Mouse (Mus musculus) thymus, adult 2 months (tissue): ENCODE measurements at regions not wholly inside any gene's neighbourhood (a gene's known extent, or its start where the extent isn't known, plus 50 kb on each side); places are given as distances from the start of the nearest gene placed in this dataset.

Experiments
- DNase-seq: peaks from one replicate; pipeline ENCODE4 v3.0.0; 2021
- H3K27ac ChIP-seq: fragments of 200-500 bp; 2 replicates; pipeline ENCODE4 v1.5.1; 2012; ENCODE audit warnings: low read length, control low read depth; ENCODE audit not compliant: control insufficient read depth, insufficient read depth
- H3K27me3 ChIP-seq: fragments of 200-500 bp; 2 replicates; pipeline ENCODE4 v1.6.1; 2012; ENCODE audit warnings: mild to moderate bottlenecking, low read length, moderate library complexity, mixed read lengths; ENCODE audit not compliant: control insufficient read depth, insufficient read depth
- H3K36me3 ChIP-seq: fragments of 200-500 bp; 2 replicates; pipeline ENCODE4 v1.6.1; 2012; ENCODE audit warnings: mild to moderate bottlenecking, low read length, moderate library complexity; ENCODE audit not compliant: control insufficient read depth, insufficient read depth
- H3K4me1 ChIP-seq: fragments of 200-500 bp; replicated peaks from 2 replicates; pipeline ENCODE4 v1.6.1; 2012; ENCODE audit warnings: low read length; ENCODE audit not compliant: control insufficient read depth, insufficient read depth
- H3K4me3 ChIP-seq: fragments of 200-500 bp; 2 replicates; pipeline ENCODE4 v1.5.1; 2012; ENCODE audit warnings: mild to moderate bottlenecking, low read length, control low read depth, moderate library complexity; ENCODE audit not compliant: control insufficient read depth, insufficient read depth
- CTCF ChIP-seq: fragments of 200-500 bp; IDR thresholded peaks from 2 replicates; pipeline ENCODE4 v1.5.1; 2012; ENCODE audit warnings: mild to moderate bottlenecking, control low read depth, low read length, moderate library complexity, borderline replicate concordance; ENCODE audit not compliant: control insufficient read depth, poor library complexity, insufficient read depth; ENCODE audit errors: extremely low read depth
- POLR2A ChIP-seq: fragments of 200-500 bp; IDR thresholded peaks from 2 replicates; pipeline ENCODE4 v1.6.1; 2012; ENCODE audit warnings: mild to moderate bottlenecking, low read length, control low read depth, moderate library complexity; ENCODE audit not compliant: control insufficient read depth, poor library complexity, insufficient read depth; ENCODE audit errors: extremely low read depth
- WGBS: fragments of 180-500 bp; shearing (Covaris S2); methylation state at CpG from one replicate; pipeline ENCODE4 v1.1.7; 2018; 5-methylcytosine and 5-hydroxymethylcytosine counted together

- Histone ChIP-seq H3K27me3 (no peaks in the 10 kb centered on the region), H3K36me3 (no peaks in the 10 kb centered on the region), H3K4me3 (no peak overlapping the region), H3K4me1 (no peaks in the 10 kb centered on the region), H3K27ac (no peak overlapping the region)
- TF ChIP-seq POLR2A (no peak), CTCF (no peak)
- no peak for DNase-seq
- WGBS = 86% methylated on average over 2 of the region's 2 CpGs
Measured at GRCm38 (mm10) chr14:71189360-71189759, 589.7 kb upstream of the Fam160b2 start.

GRCm38 (mm10) chr14:71177341-71177740 is 577.7 kb upstream of the Fam160b2 start:
- H3K27me3 ChIP-seq = no peaks in the 10 kb centered on the region
- 81% methylated on average over 6 of the region's 6 CpGs for WGBS

GRCm38 (mm10) chr14:71174175-71174574 is 574.5 kb upstream of the Fam160b2 start:
- TF ChIP-seq CTCF = no peak
- TF ChIP-seq POLR2A = no peak
- H3K27me3 ChIP-seq = no peaks in the 10 kb centered on the region
- no peak for DNase-seq
- no peaks in the 10 kb centered on the region for H3K4me1 ChIP-seq
- no peak overlapping the region for H3K4me3 ChIP-seq
- H3K27ac ChIP-seq = no peak overlapping the region
- H3K36me3 ChIP-seq = no peaks in the 10 kb centered on the region
- 78% methylated on average over 2 of the region's 2 CpGs for WGBS

More at GRCm38 (mm10) chr14:71177341-71177740, 577.7 kb upstream of the Fam160b2 start:
- TF ChIP-seq POLR2A (no peak), CTCF (no peak)
- H3K4me3 ChIP-seq = no peak overlapping the region
- no peak for DNase-seq
- H3K4me1 ChIP-seq = no peaks in the 10 kb centered on the region
- H3K36me3 ChIP-seq = no peaks in the 10 kb centered on the region
- no peak overlapping the region for H3K27ac ChIP-seq

- DNase-seq = no peak
- TF ChIP-seq POLR2A = no peak
- TF ChIP-seq CTCF = no peak
- no peak overlapping the region for H3K4me3 ChIP-seq
- 83% methylated on average over 2 of the region's 2 CpGs for WGBS
- H3K27ac ChIP-seq = no peak overlapping the region
- no peaks in the 10 kb centered on the region for H3K27me3 ChIP-seq
- H3K36me3 ChIP-seq = no peaks in the 10 kb centered on the region
- H3K4me1 ChIP-seq = 0 out of 2 replicates have a peak, but pooled peaks cover 2% of the 10 kb centered on the region
Measured at GRCm38 (mm10) chr14:71159556-71159955, 559.9 kb upstream of the Fam160b2 start.

GRCm38 (mm10) chr14:71142465-71142864 is 542.8 kb upstream of the Fam160b2 start:
- no peaks in the 10 kb centered on the region for H3K27me3 ChIP-seq
- H3K4me1 ChIP-seq = no peaks in the 10 kb centered on the region
- H3K36me3 ChIP-seq = no peaks in the 10 kb centered on the region
- 96% methylated on average over 1 of the region's 1 CpGs for WGBS
- no peak overlapping the region for H3K27ac ChIP-seq
- TF ChIP-seq CTCF = no peak
- no peak for TF ChIP-seq POLR2A
- no peak overlapping the region for H3K4me3 ChIP-seq
- no peak for DNase-seq

- H3K27ac ChIP-seq = no peak overlapping the region
- no peaks in the 10 kb centered on the region for H3K36me3 ChIP-seq
- DNase-seq = no peak
- TF ChIP-seq CTCF (no peak), POLR2A (no peak)
- WGBS = 95% methylated on average over 4 of the region's 4 CpGs
- H3K4me3 ChIP-seq = no peak overlapping the region
- no peaks in the 10 kb centered on the region for H3K27me3 ChIP-seq
- H3K4me1 ChIP-seq = no peaks in the 10 kb centered on the region
Measured at GRCm38 (mm10) chr14:71129771-71130211, 530.2 kb upstream of the Fam160b2 start.

- 91% methylated on average over 3 of the region's 3 CpGs for WGBS
- Histone ChIP-seq H3K4me3 (no peak overlapping the region), H3K27me3 (no peaks in the 10 kb centered on the region), H3K36me3 (no peaks in the 10 kb centered on the region), H3K27ac (no peak overlapping the region), H3K4me1 (no peaks in the 10 kb centered on the region)
- no peak for TF ChIP-seq CTCF
- TF ChIP-seq POLR2A = no peak
- DNase-seq = no peak
Measured at GRCm38 (mm10) chr14:71128495-71128894, 528.9 kb upstream of the Fam160b2 start.
